Mouse (Mus musculus) erythroblast, embryonic 14.5 days (primary cell): Measurements from ENCODE around the gene Ttc9b. TPM values are rescaled to one million over a fixed set of nuclear protein-coding genes. Genes with fewer than 3 reads are reported as not detected.
"Not testable (repeated sequence)": the region's sequence is repeated elsewhere in the genome, so short reads cannot be mapped to it uniquely, and the experiment has no call there.

ENCODE experiments used
- H3K27me3 ChIP-seq: 2 replicates; pipeline ENCODE4 v1.6.1; 2012; ENCODE audit warnings: inconsistent platforms; ENCODE audit not compliant: control insufficient read depth
- H3K36me3 ChIP-seq: 2 replicates; pipeline ENCODE4 v1.6.1; 2012; ENCODE audit warnings: mild to moderate bottlenecking, inconsistent platforms; ENCODE audit not compliant: control insufficient read depth
- H3K4me1 ChIP-seq: 2 replicates; pipeline ENCODE4 v1.6.1; 2012; ENCODE audit warnings: inconsistent platforms; ENCODE audit not compliant: control insufficient read depth
- H3K4me3 ChIP-seq: replicated peaks from 2 replicates; pipeline ENCODE3; 2012; ENCODE audit warnings: moderate library complexity, mild to moderate bottlenecking, inconsistent platforms
- H3K9me3 ChIP-seq: 2 replicates; pipeline ENCODE4 v1.6.1; 2012; ENCODE audit warnings: low read length, inconsistent platforms, mixed read lengths; ENCODE audit not compliant: control insufficient read depth
- GATA1 ChIP-seq: IDR thresholded peaks from 2 replicates; pipeline ENCODE4 v1.6.1; 2012; ENCODE audit warnings: low read length, inconsistent platforms, mixed read lengths
- TAL1 ChIP-seq: IDR thresholded peaks from 3 replicates; pipeline ENCODE4 v1.6.1; 2012; ENCODE audit warnings: low read length, inconsistent platforms, mixed read lengths
- polyA plus RNA-seq: library from polyadenylated mRNA; stranded (reverse); fragments of >175 nt; gene quantifications from 2 replicates; pipeline ENCODE4 v1.2.3, GENCODE M21; 2012

The Ttc9b gene
- polyA plus RNA-seq, 1 experiment: not detected

GRCm38 (mm10) chr7:27610871-27611270 is 42.8 kb upstream of the Ttc9b start:
- TF ChIP-seq GATA1 (no peak), TAL1 (no peak)
- H3K9me3 ChIP-seq: no peaks in the 10 kb centered on the region
- H3K4me1 ChIP-seq: peaks cover 36% of the 10 kb centered on the region
- H3K27me3 ChIP-seq: no peaks in the 10 kb centered on the region
- H3K4me3 ChIP-seq: no peak overlapping the region
- H3K36me3 ChIP-seq: peaks cover 83% of the 10 kb centered on the region

- Histone ChIP-seq H3K9me3 (no peaks in the 10 kb centered on the region), H3K36me3 (peaks cover 83% of the 10 kb centered on the region), H3K27me3 (no peaks in the 10 kb centered on the region), H3K4me1 (peaks cover 17% of the 10 kb centered on the region), H3K4me3 (no peak overlapping the region)
- no peak for TF ChIP-seq TAL1
- TF ChIP-seq GATA1: no peak
These were observed 40.8 kb upstream of the Ttc9b start for GRCm38 (mm10) chr7:27612940-27613339.

DNA sequence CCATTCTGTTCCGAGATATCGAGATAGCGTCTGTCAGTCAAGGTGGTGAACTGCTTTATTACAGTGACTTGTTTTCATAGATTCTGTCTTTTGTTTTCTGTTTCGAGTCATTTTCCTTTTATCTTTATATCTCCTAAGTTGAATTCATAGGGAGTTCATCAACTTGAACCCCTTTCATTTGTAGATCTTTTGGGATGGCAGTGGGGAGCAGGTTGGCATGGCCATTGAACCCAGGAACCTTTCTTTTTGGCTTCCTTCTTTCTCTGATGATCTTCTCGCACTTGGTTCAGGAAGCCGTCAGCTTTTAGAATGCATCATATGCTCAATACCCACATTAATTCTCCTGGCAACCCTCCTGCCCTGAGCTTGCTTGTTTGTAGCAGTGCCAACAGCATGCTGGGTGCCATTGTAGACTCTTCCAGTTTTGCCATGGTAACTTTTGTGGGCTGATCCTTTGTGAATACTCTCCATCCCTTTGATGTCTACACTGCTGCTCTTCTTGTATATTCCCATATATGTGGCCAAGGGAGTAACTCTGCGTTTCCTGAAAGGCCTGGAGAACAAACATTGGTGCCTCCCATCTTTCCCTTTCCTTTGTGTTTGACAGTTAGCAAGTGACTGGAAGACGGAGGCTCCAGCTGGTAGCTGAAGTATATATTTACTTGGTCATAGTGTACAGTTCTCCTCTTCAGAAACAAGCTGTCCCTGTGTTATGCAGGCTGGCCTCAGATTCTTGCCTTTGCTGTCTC is 39.8 kb upstream of the Ttc9b start:
- Histone ChIP-seq H3K4me3 (no peak overlapping the region), H3K27me3 (no peaks in the 10 kb centered on the region), H3K36me3 (peaks cover 83% of the 10 kb centered on the region), H3K9me3 (no peaks in the 10 kb centered on the region), H3K4me1 (peaks cover 10% of the 10 kb centered on the region)
- TF ChIP-seq GATA1 (no peak), TAL1 (no peak)

DNA sequence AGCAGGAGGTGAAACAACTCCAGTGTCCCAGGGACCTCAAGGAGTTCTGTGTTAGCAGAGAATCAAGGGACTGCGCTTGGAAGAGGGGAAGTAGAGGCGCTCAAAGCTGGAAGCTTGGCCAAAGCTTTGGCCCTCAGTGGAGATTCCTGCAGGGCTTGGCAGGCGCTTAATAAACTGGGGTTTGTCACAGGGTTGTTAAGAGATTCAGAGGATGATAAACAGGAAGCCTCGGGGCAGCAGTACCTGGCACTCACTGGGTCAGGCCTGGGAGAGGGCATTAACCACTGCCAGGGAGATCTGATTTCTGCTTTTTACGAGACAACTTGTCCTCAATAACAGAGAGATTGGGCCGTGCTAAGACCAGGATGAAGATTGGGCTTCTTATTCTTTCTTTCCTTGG is 32.7 kb upstream of the Ttc9b start:
- no peak for TF ChIP-seq TAL1
- no peak for TF ChIP-seq GATA1
- Histone ChIP-seq H3K9me3 (no peaks in the 10 kb centered on the region), H3K36me3 (peaks cover 99% of the 10 kb centered on the region), H3K4me1 (no peaks in the 10 kb centered on the region), H3K4me3 (no peak overlapping the region), H3K27me3 (no peaks in the 10 kb centered on the region)

DNA sequence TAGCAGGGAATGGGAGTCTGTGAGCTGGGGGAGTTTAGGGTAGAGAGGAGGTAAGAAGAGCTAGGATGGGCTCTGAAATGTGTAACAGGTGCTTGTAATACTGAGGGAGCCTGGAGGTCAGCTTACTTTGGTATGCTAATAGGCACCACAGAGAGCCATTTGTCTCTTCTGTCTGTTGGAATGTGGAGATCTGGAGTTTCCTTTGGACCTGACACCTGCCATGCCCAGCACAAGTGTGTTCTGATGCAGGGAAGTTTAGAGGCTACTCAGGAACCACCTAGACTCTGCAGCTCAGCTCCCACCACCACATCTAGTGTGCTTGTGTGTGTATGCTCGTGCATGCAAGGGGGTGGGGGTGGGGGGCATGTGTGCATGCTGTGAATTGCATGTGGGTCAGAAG is 31.5 kb upstream of the Ttc9b start:
- Histone ChIP-seq H3K4me1 (no peaks in the 10 kb centered on the region), H3K4me3 (no peak overlapping the region), H3K9me3 (no peaks in the 10 kb centered on the region), H3K27me3 (no peaks in the 10 kb centered on the region), H3K36me3 (peaks cover 99% of the 10 kb centered on the region)
- TF ChIP-seq GATA1: no peak
- no peak for TF ChIP-seq TAL1

DNA sequence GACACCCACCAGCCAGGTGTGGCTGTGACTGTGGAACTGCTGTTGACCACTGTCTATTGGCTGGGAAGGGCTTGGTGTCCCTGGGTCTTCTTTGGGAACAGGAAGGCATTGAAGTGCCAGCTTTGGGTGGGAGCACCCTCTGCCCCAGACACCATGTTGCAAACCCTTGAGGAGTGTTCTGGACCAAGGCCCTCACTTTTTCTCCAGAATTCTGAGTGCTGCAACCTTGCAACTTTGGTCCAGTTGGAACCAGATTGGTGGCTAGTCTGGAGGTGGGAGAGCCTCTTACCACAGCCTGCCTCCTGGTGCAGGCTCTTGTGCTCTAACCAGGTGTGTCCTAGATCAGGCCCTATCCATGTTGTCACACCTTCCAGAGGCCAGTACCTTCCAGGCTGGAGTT is 28.7 kb upstream of the Ttc9b start:
- TF ChIP-seq TAL1 (no peak), GATA1 (no peak)
- Histone ChIP-seq H3K4me1 (no peaks in the 10 kb centered on the region), H3K9me3 (no peaks in the 10 kb centered on the region), H3K36me3 (peaks cover 99% of the 10 kb centered on the region), H3K4me3 (no peak overlapping the region), H3K27me3 (no peaks in the 10 kb centered on the region)

GRCm38 (mm10) chr7:27627707-27628106 is 26.0 kb upstream of the Ttc9b start:
- Histone ChIP-seq H3K9me3 (no peaks in the 10 kb centered on the region), H3K4me1 (no peaks in the 10 kb centered on the region), H3K27me3 (no peaks in the 10 kb centered on the region), H3K4me3 (no peak overlapping the region), H3K36me3 (peaks cover 94% of the 10 kb centered on the region)
- TF ChIP-seq GATA1 (no peak), TAL1 (no peak)

- no peaks in the 10 kb centered on the region for H3K27me3 ChIP-seq
- H3K9me3 ChIP-seq: no peaks in the 10 kb centered on the region
- H3K4me3 ChIP-seq: no peak overlapping the region
- peaks cover 95% of the 10 kb centered on the region for H3K36me3 ChIP-seq
- TF ChIP-seq TAL1: no peak
- TF ChIP-seq GATA1: no peak
- H3K4me1 ChIP-seq: no peaks in the 10 kb centered on the region
These were observed 25.5 kb upstream of the Ttc9b start for GRCm38 (mm10) chr7:27628190-27628589.

DNA sequence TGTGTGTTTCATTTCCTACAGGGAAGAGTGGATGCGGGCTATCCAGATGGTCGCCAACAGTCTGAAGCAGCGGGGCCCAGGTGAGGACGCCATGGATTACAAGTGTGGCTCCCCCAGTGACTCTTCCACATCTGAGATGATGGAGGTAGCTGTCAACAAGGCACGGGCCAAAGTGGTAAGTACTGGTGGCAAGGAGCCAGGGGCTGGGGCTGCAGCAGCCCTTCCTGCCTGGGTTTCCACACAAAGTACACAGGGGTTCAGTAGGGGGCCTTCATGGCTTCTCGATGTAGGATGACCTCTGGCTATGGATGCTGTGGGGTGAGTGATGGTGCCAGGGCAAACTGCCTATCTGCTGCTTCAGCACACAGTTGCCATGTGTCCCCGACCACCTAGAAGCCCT is 24.9 kb upstream of the Ttc9b start:
- peaks cover 94% of the 10 kb centered on the region for H3K36me3 ChIP-seq
- not testable (repeated sequence) for H3K9me3 ChIP-seq

DNA sequence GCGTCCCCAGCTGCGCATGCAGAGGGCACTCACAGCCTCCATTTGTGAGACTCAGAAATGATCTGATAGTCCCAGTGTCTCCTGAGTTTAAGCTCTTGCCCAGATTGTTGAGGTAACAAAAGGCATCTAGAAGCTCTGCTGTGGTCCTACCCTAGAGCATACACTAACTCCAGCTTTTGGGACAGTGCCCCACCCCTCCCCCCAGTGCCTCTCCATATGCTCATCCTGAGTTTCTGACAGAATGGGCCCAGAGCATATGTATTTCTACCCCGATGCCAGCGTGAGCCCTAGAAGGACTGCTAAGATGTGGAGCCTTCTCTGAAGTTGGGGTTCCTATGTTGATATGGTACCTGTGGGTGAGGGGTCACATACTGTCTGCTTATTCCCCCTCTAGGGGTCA is 22.3 kb upstream of the Ttc9b start:
- TF ChIP-seq TAL1: no peak
- no peak for TF ChIP-seq GATA1
- H3K36me3 ChIP-seq: peaks cover 91% of the 10 kb centered on the region
- no peaks in the 10 kb centered on the region for H3K27me3 ChIP-seq
- H3K4me3 ChIP-seq: no peak overlapping the region
- no peaks in the 10 kb centered on the region for H3K9me3 ChIP-seq
- no peaks in the 10 kb centered on the region for H3K4me1 ChIP-seq

More for the DNA sequence above, 24.9 kb upstream of the Ttc9b start:
- H3K4me1 ChIP-seq, H3K4me3 ChIP-seq, H3K27me3 ChIP-seq: not testable (repeated sequence)
